In the genomic region with DNA sequence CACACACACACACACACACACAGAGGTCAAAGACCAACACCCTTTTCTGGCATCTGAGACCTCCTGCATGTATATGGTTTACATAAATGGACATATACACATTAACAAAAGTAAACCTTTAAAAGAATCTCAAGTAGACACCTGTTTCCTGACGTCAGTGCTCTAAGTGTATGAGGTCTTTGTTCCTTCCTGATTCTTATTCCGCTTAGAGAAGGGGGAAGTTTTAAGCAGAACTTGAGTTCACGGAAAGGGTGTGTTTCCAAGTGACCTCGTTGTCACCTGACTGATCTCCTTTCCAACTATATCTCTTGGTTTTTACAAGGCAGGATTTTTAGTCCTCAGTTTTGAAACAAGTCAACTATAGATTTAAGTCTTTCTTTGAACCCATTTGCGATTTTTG, we compare ENCODE assay signal across 11 mouse cellular contexts. TPM values are rescaled to one million over a fixed set of nuclear protein-coding genes. Genes with fewer than 3 reads are reported as not detected.
DNase-seq lines count a peak whose midpoint lies in the region.
"Had no signal": no experiment of that assay in that cellular context is flagged by ENCODE, and none has a peak within 500 bp of the region (broad histone marks: within the 10 kb centered on the region; RNA-seq: fewer than 3 reads in every experiment).

No protein-coding gene starts in this region.

- intact Hi-C loops in left cerebral cortex, postnatal 10 days (cut with DNase I), result no loop called here

- peak; percentile 27 to 55 for DNase-seq in heart, adult 9 months (ENCODE audit: low spot score in 2 of 2)
- DNase-seq in heart, postnatal 4 days, result no peak
- DNase-seq in 416B (ENCODE audit: low read depth) (peak; percentile 84), ZHBTc4 (ENCODE audit: low read depth, low spot score) (peak; percentile 74)
- peak; percentile 66 for DNase-seq in lung, postnatal 25 days (ENCODE audit: low spot score)
- DNase-seq in urinary bladder, postnatal 14 days (ENCODE audit: low spot score), result no peak
- no peak for DNase-seq in left cerebral cortex, adult 11 months (ENCODE audit: low spot score)
- DNase-seq in left cerebral cortex, postnatal 10 days (ENCODE audit: extremely low spot score in 1 of 2, low spot score in 2 of 2), result no peak
- DNase-seq: adrenal gland, adult 8-10 months; cerebellum, postnatal 10 days; left cerebral cortex, postnatal 4 days had no signal

RNA-seq across cellular contexts. Expression of a gene that starts 10.8 kb away (rescaled TPM):
- 10 to 100 TPM; 41.5 to 47.7 TPM for total RNA-seq in heart, postnatal 4 days (2021)
- total RNA-seq in left cerebral cortex, postnatal 10 days (2021), result 10 to 100 TPM; 16.5 to 17.4 TPM

RNA-seq across cellular contexts. Expression of a gene that starts 14.6 kb away (rescaled TPM):
- total RNA-seq in heart, postnatal 4 days (2021), result 100 to 1,000 TPM; 154 to 160 TPM
- 100 to 1,000 TPM in 1 of 2 experiments, 10 to 100 TPM in 1; 83.8 to 101 TPM for total RNA-seq in left cerebral cortex, postnatal 10 days (2021)

RNA-seq across cellular contexts. Expression of a gene that starts 30.9 kb away (rescaled TPM):
- total RNA-seq in heart, postnatal 4 days (2021), result 10 to 100 TPM; 15.7 to 16.0 TPM
- 10 to 100 TPM; 16.7 to 17.2 TPM for total RNA-seq in left cerebral cortex, postnatal 10 days (2021)

RNA-seq across cellular contexts. Expression of a gene that starts 31.0 kb away (rescaled TPM):
- total RNA-seq in heart, postnatal 4 days (2021), result 10 to 100 TPM; 13.7 to 14.0 TPM
- 10 to 100 TPM; 21.1 to 26.5 TPM for total RNA-seq in left cerebral cortex, postnatal 10 days (2021)

RNA-seq across cellular contexts. Expression of a gene that starts 50.6 kb away (rescaled TPM):
- total RNA-seq in heart, postnatal 4 days (2021), result 10 to 100 TPM; 15.3 to 16.3 TPM
- 10 to 100 TPM in 1 of 2 experiments, 1 to 10 TPM in 1; 9.7 to 10.6 TPM for total RNA-seq in left cerebral cortex, postnatal 10 days (2021)

Comparison
In these comparisons a context has a peak if more than half of its experiments do, and no peak if none do; other contexts are left out.
1. DNase-seq: peak in heart, adult 9 months (2 of 2), 416B (single experiment), ZHBTc4 (single experiment) and lung, postnatal 25 days (single experiment); none in heart, postnatal 4 days (single experiment), urinary bladder, postnatal 14 days (single experiment), left cerebral cortex, adult 11 months (single experiment) and left cerebral cortex, postnatal 10 days (0 of 2).